In genomic region chr14:16178227-16178626, GRCm38 (mm10) we compare ENCODE assay signal across 20 mouse cellular contexts.
DNase-seq lines count a peak whose midpoint lies in the region; ATAC-seq lines count a peak whose summit lies in the region.
"Had no signal": no experiment of that assay in that cellular context is flagged by ENCODE, and none has a peak within 500 bp of the region (broad histone marks: within the 10 kb centered on the region; RNA-seq: fewer than 3 reads in every experiment).

No protein-coding gene starts in this region.

- DNase-seq in cerebellum, adult 8-10 months, result no peak
- DNase-seq in cerebellum, adult 9-11 months, result peak; percentile 32
- DNase-seq in cerebellum, postnatal 36 days, result no peak
- DNase-seq in layer of hippocampus, adult 9-11 months, result peak; percentile 6
- DNase-seq in layer of hippocampus, adult 11-12 months (ENCODE audit: low spot score), result no peak
- DNase-seq: adrenal gland, postnatal 10 days; adrenal gland, postnatal 36 days; gastrocnemius, adult 2 months; gastrocnemius, postnatal 14 days; heart, adult 11 months; heart, postnatal 10 days; heart, postnatal 36 days; kidney, adult 18-20 months; kidney, adult 9 months had no signal

- ATAC-seq in cerebellum, adult (ENCODE audit: insufficient number of reproducible peaks, low FRiP score, low TSS enrichment), result peak; percentile 63
- ATAC-seq: forebrain, embryonic 15.5 days; hindbrain, postnatal 0 days; inflammation-experienced regulatory T-cells, adult 6 months; intestine, embryonic 16.5 days; Patski had no signal

Comparison
In these comparisons a context has a peak if more than half of its experiments do, and no peak if none do; other contexts are left out.
1. DNase-seq: peak in cerebellum, adult 9-11 months (single experiment) and layer of hippocampus, adult 9-11 months (single experiment); none in cerebellum, adult 8-10 months (single experiment), cerebellum, postnatal 36 days (0 of 2) and layer of hippocampus, adult 11-12 months (single experiment).